Mouse (Mus musculus): ENCODE data around the gene Cdh12. TPM values are rescaled to one million over a fixed set of nuclear protein-coding genes. Genes with fewer than 3 reads are reported as not detected.

Gene Cdh12
- total and polyA plus RNA-seq, 3 experiments = not detected

GRCm38 (mm10) chr15:21366366-21366765 is 917.3 kb downstream of the Cdh12 start:
- TF ChIP-seq MAFK (IDR thresholded peaks at IDR 0.05; ENCODE audit: borderline replicate concordance, low read depth, low read length) = no peak
- TF ChIP-seq POLR2AphosphoS5 (IDR thresholded peaks at IDR 0.05; ENCODE audit: borderline replicate concordance, low read depth, low read length) = no peak
- no peak for TF ChIP-seq NELFE (IDR thresholded peaks at IDR 0.05; ENCODE audit: low read depth, low read length)
- no peak for TF ChIP-seq MYB (IDR thresholded peaks at IDR 0.05; ENCODE audit: low read depth, low read length)
- no peak for TF ChIP-seq TAL1 (IDR thresholded peaks at IDR 0.05; ENCODE audit: low read length)
- TF ChIP-seq MXI1 (IDR thresholded peaks at IDR 0.05; ENCODE audit: low read depth, low read length) = no peak
- no peak for TF ChIP-seq GATA1 (IDR thresholded peaks at IDR 0.05; ENCODE audit: low read depth, low read length)
- no peak for TF ChIP-seq ELF1 (IDR thresholded peaks at IDR 0.05; ENCODE audit: low read depth, low read length)
- TF ChIP-seq USF2 (IDR thresholded peaks at IDR 0.05; ENCODE audit: borderline replicate concordance in 1 of 2, insufficient read depth in 1 of 2, low read depth in 1 of 2, low read length in 2 of 2) = no peak
- TF ChIP-seq POLR2AphosphoS2 (IDR thresholded peaks at IDR 0.05; ENCODE audit: low read length) = no peak
- Histone ChIP-seq H3K79me2 (ENCODE audit: control insufficient read depth, insufficient read depth, low read length, poor library complexity) (no peaks in the 10 kb centered on the region), H3K4me3 (ENCODE audit: control insufficient read depth in 1 of 2, insufficient read depth in 1 of 2, low read depth in 2 of 2, low read length in 2 of 2) (no peak overlapping the region), H3K9ac (ENCODE audit: control insufficient read depth, low read depth, low read length, poor library complexity, severe bottlenecking) (no peak overlapping the region), H3K36me3 (ENCODE audit: control insufficient read depth in 1 of 2, insufficient read depth in 2 of 2, low read length in 2 of 2) (peaks cover 0 to 7% of the 10 kb centered on the region in 2 experiments; a peak in 2 of 4 replicates), H3K4me1 (ENCODE audit: control insufficient read depth in 1 of 2, insufficient read depth in 2 of 2, low read length in 2 of 2) (peaks cover 3 to 6% of the 10 kb centered on the region in 2 experiments; a peak in 3 of 4 replicates), H3K9me3 (replicated peaks; ENCODE audit: insufficient read depth, low read length) (no peaks in the 10 kb centered on the region), H3K27me3 (ENCODE audit: control insufficient read depth in 1 of 2, insufficient read depth in 2 of 2, low read length in 2 of 2) (no peaks in the 10 kb centered on the region), H3K27ac (ENCODE audit: control insufficient read depth, low read depth, low read length) (no peak overlapping the region)
- no peak for DNase-seq (ENCODE audit: low read depth, low spot score)

GRCm38 (mm10) chr15:21375460-21375859 is 926.4 kb downstream of the Cdh12 start:
- no peak for TF ChIP-seq BHLHE40 (IDR thresholded peaks at IDR 0.05; ENCODE audit: borderline replicate concordance, low read depth, low read length)
- TF ChIP-seq TBP (IDR thresholded peaks at IDR 0.05; ENCODE audit: low read depth, low read length) = no peak
- TF ChIP-seq SMC3 (IDR thresholded peaks at IDR 0.05; ENCODE audit: low read depth, low read length) = no peak
- no peak for TF ChIP-seq RAD21 (IDR thresholded peaks at IDR 0.05; ENCODE audit: low read depth, low read length)
- no peak for TF ChIP-seq GABPA (IDR thresholded peaks at IDR 0.05; ENCODE audit: low read depth, low read length)
- no peak for TF ChIP-seq KAT2A (conservative IDR thresholded peaks at IDR 0.05; ENCODE audit: low read depth, low read length)
- no peak for TF ChIP-seq CTCF (IDR thresholded peaks at IDR 0.05 in 2 of 3, conservative IDR thresholded peaks at IDR 0.05 in 1 of 3; ENCODE audit: control insufficient read depth in 1 of 3, insufficient read depth in 1 of 3, low read depth in 2 of 3, low read length in 3 of 3, poor library complexity in 1 of 3, severe bottlenecking in 1 of 3)
- TF ChIP-seq MXI1 (IDR thresholded peaks at IDR 0.05; ENCODE audit: low read depth, low read length) = no peak
- no peak for TF ChIP-seq ZNF384 (IDR thresholded peaks at IDR 0.05; ENCODE audit: low read depth, low read length)
- no peak for TF ChIP-seq SIN3A (IDR thresholded peaks at IDR 0.05; ENCODE audit: low read length)
- TF ChIP-seq CHD2 (IDR thresholded peaks at IDR 0.05; ENCODE audit: low read length) = no peak
- TF ChIP-seq NRF1 (IDR thresholded peaks at IDR 0.05; ENCODE audit: insufficient read depth, low read depth, low read length, poor library complexity, severe bottlenecking) = no peak
- no peak for TF ChIP-seq USF1 (IDR thresholded peaks at IDR 0.05; ENCODE audit: low read depth, low read length)
- TF ChIP-seq MYC (IDR thresholded peaks at IDR 0.05; ENCODE audit: low read depth, low read length) = no peak
- H3K4me1 ChIP-seq (ENCODE audit: control insufficient read depth in 1 of 2, insufficient read depth in 2 of 2, low read length in 2 of 2) = no peaks in the 10 kb centered on the region
- H3K9ac ChIP-seq (ENCODE audit: control insufficient read depth, low read depth, low read length, poor library complexity, severe bottlenecking) = no peak overlapping the region
- H3K27me3 ChIP-seq (ENCODE audit: control insufficient read depth in 1 of 2, insufficient read depth in 2 of 2, low read length in 2 of 2) = no peaks in the 10 kb centered on the region
- no peaks in the 10 kb centered on the region for H3K36me3 ChIP-seq (ENCODE audit: control insufficient read depth in 1 of 2, insufficient read depth in 2 of 2, low read length in 2 of 2)
- no peaks in the 10 kb centered on the region for H3K79me2 ChIP-seq (ENCODE audit: control insufficient read depth, insufficient read depth, low read length, poor library complexity)
- no peaks in the 10 kb centered on the region for H3K9me3 ChIP-seq (replicated peaks; ENCODE audit: insufficient read depth, low read length)
- H3K4me3 ChIP-seq (ENCODE audit: control insufficient read depth in 1 of 2, insufficient read depth in 1 of 2, low read depth in 2 of 2, low read length in 2 of 2) = no peak overlapping the region
- H3K27ac ChIP-seq (ENCODE audit: control insufficient read depth, low read depth, low read length) = no peak overlapping the region
- DNase-seq (ENCODE audit: low read depth, low spot score) = no peak

All from MEL (cell line).